Mouse (Mus musculus) ES-E14 (cell line): ENCODE results near the gene Pctp. TPM values are rescaled to one million over a fixed set of nuclear protein-coding genes. Genes with fewer than 3 reads are reported as not detected.
A peak's percentile ranks its signal among the peaks of the same experiment; 100 is the strongest.

ENCODE experiments used
- DNase-seq: peaks from one replicate; pipeline ENCODE4 v3.0.0-alpha.2; 2013; ENCODE audit warnings: low read depth, low spot score
- H3K27ac ChIP-seq: 2 replicates; pipeline ENCODE4 v1.5.1; 2012; ENCODE audit warnings: low read depth, mild to moderate bottlenecking, low read length, moderate library complexity, mixed read lengths; ENCODE audit not compliant: poor library complexity, insufficient read depth, severe bottlenecking
- H3K36me3 ChIP-seq: 2 replicates; pipeline ENCODE4 v1.6.1; 2012; ENCODE audit warnings: mild to moderate bottlenecking, low read length, moderate library complexity, mixed read lengths; ENCODE audit not compliant: control insufficient read depth, poor library complexity, insufficient read depth, severe bottlenecking
- H3K4me1 ChIP-seq, 2 experiments: fragments of 150-350 bp in 1 of 2; sonication (generic) in 1 of 2; 2 replicates each; pipeline ENCODE4 v1.6.1; 2012; ENCODE audit warnings: low read length in 2 of 2, mild to moderate bottlenecking in 1 of 2, mixed read lengths in 1 of 2; ENCODE audit not compliant: control insufficient read depth in 2 of 2, insufficient read depth in 2 of 2, poor library complexity in 1 of 2
- H3K4me3 ChIP-seq, 2 experiments: fragments of 150-350 bp in 1 of 2; sonication (generic) in 1 of 2; 2 replicates each; pipeline ENCODE4 v1.5.1; 2012; ENCODE audit warnings: low read length in 2 of 2, low read depth in 1 of 2, mild to moderate bottlenecking in 1 of 2, mixed read lengths in 1 of 2; ENCODE audit not compliant: insufficient read depth in 1 of 2, poor library complexity in 1 of 2, severe bottlenecking in 1 of 2
- H3K9ac ChIP-seq: 2 replicates; pipeline ENCODE4 v1.6.1; 2012; ENCODE audit warnings: low read depth, mild to moderate bottlenecking, low read length, mixed read lengths; ENCODE audit not compliant: poor library complexity, insufficient read depth, severe bottlenecking
- H3K9me3 ChIP-seq: fragments of 150-350 bp; sonication (generic); 2 replicates; pipeline ENCODE4 v1.6.1; 2012; ENCODE audit warnings: low read depth, mild to moderate bottlenecking, low read length; ENCODE audit not compliant: control insufficient read depth, insufficient read depth
- CHD2 ChIP-seq: IDR thresholded peaks from 2 replicates; pipeline ENCODE4 v1.6.1; 2014; ENCODE audit warnings: mild to moderate bottlenecking, low read depth, low read length, inconsistent platforms
- HCFC1 ChIP-seq: IDR thresholded peaks from 2 replicates; pipeline ENCODE4 v1.6.1; 2012; ENCODE audit warnings: low read length, inconsistent platforms, borderline replicate concordance; ENCODE audit not compliant: insufficient read depth
- MAFK ChIP-seq: IDR thresholded peaks from 2 replicates; pipeline ENCODE4 v1.6.1; 2014; ENCODE audit warnings: mild to moderate bottlenecking, low read depth, low read length, inconsistent platforms; ENCODE audit not compliant: insufficient read depth
- ZC3H11A ChIP-seq: IDR thresholded peaks from 2 replicates; pipeline ENCODE4 v1.6.1; 2012; ENCODE audit warnings: low read depth, mild to moderate bottlenecking, inconsistent platforms, low read length, borderline replicate concordance
- ZNF384 ChIP-seq: IDR thresholded peaks from 2 replicates; pipeline ENCODE4 v1.6.1; 2012; ENCODE audit warnings: low read depth, low read length, inconsistent platforms
- in situ Hi-C, 2 experiments: fragments of 600-800 bp; cut with MboI; formaldehyde crosslinking; loops; one replicate each; pipeline ENCODE4 v1.15.1; 2025; ENCODE audit warnings: low sequenced_read_pairs in 2 of 2, inconsistent platforms in 1 of 2; ENCODE audit not compliant: unreplicated experiment in 2 of 2
- total RNA-seq: library from RNA; depleted of rRNA; stranded (reverse); fragments of 300-350 nt; gene quantifications from 2 replicates; pipeline ENCODE4 v1.2.3, GENCODE M21; 2012

Pctp gene
- total RNA-seq, 1 experiment = 4.2 TPM

GRCm38 (mm10) chr11:90003386-90003785 is 692 bp upstream of the Pctp start:
- DNase-seq = no peak
- Histone ChIP-seq H3K9ac (no peak overlapping the region), H3K36me3 (no peaks in the 10 kb centered on the region), H3K9me3 (no peaks in the 10 kb centered on the region), H3K4me3 (no peak overlapping the region), H3K4me1 (peaks cover 0 to 2% of the 10 kb centered on the region in 2 experiments; a peak in 1 of 4 replicates), H3K27ac (no peak overlapping the region)
- TF ChIP-seq ZNF384 (no peak), HCFC1 (no peak), ZC3H11A (no peak), CHD2 (no peak), MAFK (no peak)
- in situ Hi-C loops = no loop called here

- Histone ChIP-seq H3K9me3 (no peaks in the 10 kb centered on the region), H3K4me1 (peaks cover 0 to 2% of the 10 kb centered on the region in 2 experiments; a peak in 1 of 4 replicates), H3K4me3 (peak overlapping the region; percentile 38 to 91), H3K27ac (no peak overlapping the region), H3K36me3 (no peaks in the 10 kb centered on the region), H3K9ac (no peak overlapping the region; the same call in 1 of the 2 replicates)
- in situ Hi-C loops = no loop called here
- TF ChIP-seq ZC3H11A (no peak), CHD2 (no peak), ZNF384 (no peak), MAFK (no peak), HCFC1 (no peak)
- DNase-seq = no peak
Observed at GRCm38 (mm10) chr11:90002987-90003348, 274 bp upstream of the Pctp start.

- in situ Hi-C loops = no loop called here
- no peak for DNase-seq
- H3K4me3 ChIP-seq = 0 out of 4 replicates have a peak overlapping the region, but pooled peaks of 1 of the 2 experiments have one; percentile 91
- H3K36me3 ChIP-seq = no peaks in the 10 kb centered on the region
- H3K27ac ChIP-seq = no peak overlapping the region
- peaks cover 0 to 2% of the 10 kb centered on the region in 2 experiments; a peak in 1 of 4 replicates for H3K4me1 ChIP-seq
- TF ChIP-seq ZC3H11A (no peak), ZNF384 (no peak), CHD2 (no peak), MAFK (no peak), HCFC1 (no peak)
- no peak overlapping the region for H3K9ac ChIP-seq
- H3K9me3 ChIP-seq = no peaks in the 10 kb centered on the region
Observed at GRCm38 (mm10) chr11:90001396-90002230, 1.1 kb downstream of the Pctp start.

- in situ Hi-C loops = no loop called here
- peaks cover 2% of the 10 kb centered on the region in 2 experiments; a peak in 1 of 4 replicates for H3K4me1 ChIP-seq
Observed at GRCm38 (mm10) chr11:90000666-90001065, 2.0 kb downstream of the Pctp start.

More at GRCm38 (mm10) chr11:90000666-90001065, 2.0 kb downstream of the Pctp start:
- Histone ChIP-seq H3K9ac (no peak overlapping the region), H3K4me3 (no peak overlapping the region), H3K9me3 (no peaks in the 10 kb centered on the region), H3K27ac (no peak overlapping the region), H3K36me3 (no peaks in the 10 kb centered on the region)
- no peak for TF ChIP-seq MAFK
- no peak for TF ChIP-seq ZNF384
- no peak for TF ChIP-seq HCFC1
- TF ChIP-seq ZC3H11A = no peak
- TF ChIP-seq CHD2 = no peak
- DNase-seq = no peak
